Mouse (Mus musculus) hindbrain, embryonic 14.5 days (tissue): ENCODE measurements at regions not wholly inside any gene's neighbourhood (a gene's known extent, or its start where the extent isn't known, plus 50 kb on each side); places are given as distances from the start of the nearest gene placed in this dataset.

Experiments
- ATAC-seq: fragments of 200-750 bp; cut with Nextera tagmentation; 2 replicates; pipeline ENCODE4 v1.8.0; 2017; ENCODE audit warnings: moderate number of reproducible peaks, mild to moderate bottlenecking, moderate TSS enrichment, moderate library complexity; ENCODE audit not compliant: low FRiP score
- DNase-seq: peaks from one replicate; pipeline ENCODE4 v3.0.0-alpha.2; 2015; ENCODE audit warnings: low spot score
- H3K27ac ChIP-seq: fragments of 300-500 bp; sonication (generic); 2 replicates; pipeline ENCODE4 v1.5.1; 2014; ENCODE audit warnings: mild to moderate bottlenecking, moderate library complexity
- H3K27me3 ChIP-seq: fragments of 300-500 bp; sonication (generic); 2 replicates; pipeline ENCODE4 v1.6.1; 2014; ENCODE audit warnings: mild to moderate bottlenecking, low read length, mixed read lengths; ENCODE audit not compliant: control insufficient read depth, insufficient read depth
- H3K36me3 ChIP-seq: fragments of 300-500 bp; sonication (generic); replicated peaks from 2 replicates; pipeline ENCODE4 v1.6.1; 2014; ENCODE audit not compliant: control insufficient read depth, insufficient read depth
- H3K4me1 ChIP-seq: fragments of 300-500 bp; sonication (generic); replicated peaks from 2 replicates; pipeline ENCODE4 v1.6.1; 2014; ENCODE audit warnings: antibody characterized with exemption, low read length, mixed read lengths; ENCODE audit not compliant: control insufficient read depth, insufficient read depth
- H3K4me2 ChIP-seq: fragments of 300-500 bp; sonication (generic); replicated peaks from 2 replicates; pipeline ENCODE4 v1.6.1; 2014; ENCODE audit warnings: mild to moderate bottlenecking, moderate library complexity
- H3K4me3 ChIP-seq: fragments of 300-500 bp; sonication (generic); replicated peaks from 2 replicates; pipeline ENCODE4 v1.5.1; 2014; ENCODE audit warnings: mild to moderate bottlenecking, low read length
- H3K9ac ChIP-seq: fragments of 300-500 bp; sonication (generic); 2 replicates; pipeline ENCODE4 v1.6.1; 2014
- H3K9me3 ChIP-seq: fragments of 300-500 bp; sonication (generic); 2 replicates; pipeline ENCODE4 v1.6.1; 2016; ENCODE audit warnings: low read length; ENCODE audit not compliant: control insufficient read depth
- WGBS: fragments of 180-500 bp; shearing (Covaris S2); extraction: QIAGEN DNeasy Blood & Tissue Kit; methylation state at CpG from one replicate; pipeline ENCODE4 v1.1.7; 2014; 5-methylcytosine and 5-hydroxymethylcytosine counted together

- DNase-seq (no peak), ATAC-seq (no peak)
- H3K36me3 ChIP-seq = no peaks in the 10 kb centered on the region
- H3K27ac ChIP-seq = no peak overlapping the region
- H3K27me3 ChIP-seq = no peaks in the 10 kb centered on the region
- 66% methylated on average over 1 of the region's 1 CpGs for WGBS
- H3K4me1 ChIP-seq = no peaks in the 10 kb centered on the region
- H3K4me2 ChIP-seq = no peak overlapping the region
- no peak overlapping the region for H3K4me3 ChIP-seq
- 0 out of 2 replicates have a peak, but pooled peaks cover 5% of the 10 kb centered on the region for H3K9me3 ChIP-seq
- no peak overlapping the region for H3K9ac ChIP-seq
These were observed 1171.1 kb downstream of the Efnb2 start for GRCm38 (mm10) chr8:7489948-7490347.

- 16% methylated on average over 7 of the region's 7 CpGs for WGBS
- no peak for DNase-seq
- no peak overlapping the region for H3K4me2 ChIP-seq
- no peak overlapping the region for H3K27ac ChIP-seq
- H3K4me3 ChIP-seq = no peak overlapping the region
- no peaks in the 10 kb centered on the region for H3K9me3 ChIP-seq
- ATAC-seq = no peak
- no peaks in the 10 kb centered on the region for H3K4me1 ChIP-seq
- no peaks in the 10 kb centered on the region for H3K27me3 ChIP-seq
- H3K9ac ChIP-seq = no peak overlapping the region
- no peaks in the 10 kb centered on the region for H3K36me3 ChIP-seq
These were observed 1188.8 kb downstream of the Efnb2 start for GRCm38 (mm10) chr8:7472153-7472796.

- Histone ChIP-seq H3K36me3 (no peaks in the 10 kb centered on the region), H3K9me3 (no peaks in the 10 kb centered on the region), H3K27ac (no peak overlapping the region), H3K27me3 (no peaks in the 10 kb centered on the region), H3K4me1 (no peaks in the 10 kb centered on the region), H3K9ac (no peak overlapping the region), H3K4me3 (no peak overlapping the region), H3K4me2 (no peak overlapping the region)
- DNase-seq = no peak
- 86% methylated on average over 4 of the region's 4 CpGs for WGBS
- no peak for ATAC-seq
These were observed 1191.8 kb downstream of the Efnb2 start for GRCm38 (mm10) chr8:7469261-7469660.

- Histone ChIP-seq H3K27me3 (no peaks in the 10 kb centered on the region), H3K36me3 (no peaks in the 10 kb centered on the region), H3K4me1 (no peaks in the 10 kb centered on the region), H3K27ac (no peak overlapping the region), H3K4me2 (no peak overlapping the region), H3K9ac (no peak overlapping the region), H3K4me3 (no peak overlapping the region), H3K9me3 (no peaks in the 10 kb centered on the region)
- DNase-seq (no peak), ATAC-seq (no peak)
- 75% methylated on average over 1 of the region's 1 CpGs for WGBS
These were observed 1198.2 kb downstream of the Efnb2 start for GRCm38 (mm10) chr8:7462798-7463197.

- Histone ChIP-seq H3K4me3 (no peak overlapping the region), H3K9ac (no peak overlapping the region), H3K4me2 (no peak overlapping the region)
These were observed 1211.7 kb downstream of the Efnb2 start for GRCm38 (mm10) chr8:7449361-7449760.

GRCm38 (mm10) chr8:7447026-7447425, 1214.0 kb downstream of the Efnb2 start:
- H3K9ac ChIP-seq = no peak overlapping the region
- H3K4me3 ChIP-seq = no peak overlapping the region
- ATAC-seq (no peak), DNase-seq (no peak)
- no peaks in the 10 kb centered on the region for H3K27me3 ChIP-seq
- H3K27ac ChIP-seq = no peak overlapping the region
- WGBS = 63% methylated on average over 1 of the region's 1 CpGs
- no peak overlapping the region for H3K4me2 ChIP-seq
- no peaks in the 10 kb centered on the region for H3K36me3 ChIP-seq
- no peaks in the 10 kb centered on the region for H3K4me1 ChIP-seq
- no peaks in the 10 kb centered on the region for H3K9me3 ChIP-seq

More at GRCm38 (mm10) chr8:7449361-7449760, 1211.7 kb downstream of the Efnb2 start:
- no peaks in the 10 kb centered on the region for H3K27me3 ChIP-seq
- no peak for DNase-seq
- no peak for ATAC-seq
- no peaks in the 10 kb centered on the region for H3K9me3 ChIP-seq
- H3K36me3 ChIP-seq = no peaks in the 10 kb centered on the region
- H3K4me1 ChIP-seq = no peaks in the 10 kb centered on the region
- H3K27ac ChIP-seq = no peak overlapping the region

GRCm38 (mm10) chr8:7440829-7441228, 1220.2 kb downstream of the Efnb2 start:
- Histone ChIP-seq H3K36me3 (no peaks in the 10 kb centered on the region), H3K27me3 (no peaks in the 10 kb centered on the region), H3K27ac (no peak overlapping the region), H3K4me2 (no peak overlapping the region), H3K4me3 (no peak overlapping the region), H3K9ac (no peak overlapping the region), H3K9me3 (no peaks in the 10 kb centered on the region), H3K4me1 (0 out of 2 replicates have a peak, but pooled peaks cover 8% of the 10 kb centered on the region)
- ATAC-seq (no peak), DNase-seq (no peak)

GRCm38 (mm10) chr8:7440278-7440684, 1220.8 kb downstream of the Efnb2 start:
- Histone ChIP-seq H3K27me3 (no peaks in the 10 kb centered on the region), H3K27ac (no peak overlapping the region), H3K4me3 (no peak overlapping the region), H3K4me1 (0 out of 2 replicates have a peak, but pooled peaks cover 8% of the 10 kb centered on the region), H3K9me3 (no peaks in the 10 kb centered on the region), H3K9ac (no peak overlapping the region), H3K4me2 (peak overlapping the region; percentile 19; the same call in 1 of the 2 replicates), H3K36me3 (no peaks in the 10 kb centered on the region)
- ATAC-seq (peak; percentile 96), DNase-seq (peak; percentile 74)
- 4% methylated on average over 4 of the region's 4 CpGs for WGBS

- Histone ChIP-seq H3K4me2 (peak overlapping the region; percentile 19; the same call in 1 of the 2 replicates), H3K9ac (no peak overlapping the region), H3K4me1 (0 out of 2 replicates have a peak, but pooled peaks cover 8% of the 10 kb centered on the region), H3K9me3 (no peaks in the 10 kb centered on the region), H3K27ac (no peak overlapping the region), H3K4me3 (no peak overlapping the region), H3K27me3 (no peaks in the 10 kb centered on the region), H3K36me3 (no peaks in the 10 kb centered on the region)
- DNase-seq = no peak
- WGBS = 20% methylated on average over 3 of the region's 3 CpGs
- ATAC-seq = no peak
These were observed 1221.2 kb downstream of the Efnb2 start for GRCm38 (mm10) chr8:7439869-7440268.

GRCm38 (mm10) chr8:7430482-7430881, 1230.6 kb downstream of the Efnb2 start:
- Histone ChIP-seq H3K9me3 (no peaks in the 10 kb centered on the region), H3K4me3 (no peak overlapping the region), H3K4me2 (no peak overlapping the region), H3K27me3 (no peaks in the 10 kb centered on the region), H3K27ac (no peak overlapping the region), H3K9ac (no peak overlapping the region), H3K36me3 (no peaks in the 10 kb centered on the region), H3K4me1 (no peaks in the 10 kb centered on the region)
- ATAC-seq (no peak), DNase-seq (no peak)
